Mouse (Mus musculus) spleen, adult 12 weeks (tissue): Measurements from ENCODE around the gene Sp3.
"Not testable (repeated sequence)": the region's sequence is repeated elsewhere in the genome, so short reads cannot be mapped to it uniquely, and the experiment has no call there.

Source experiments
- DNase-seq: peaks from one replicate; pipeline ENCODE4 v3.0.0; 2022; ENCODE audit warnings: low spot score

Sp3 gene

GRCm38 (mm10) chr2:72980337-72981074, at the start of gene Sp3:
TSS of gene Sp3 (minus strand) at chr2:72980446.
- peak; percentile 92 for DNase-seq

GRCm38 (mm10) chr2:73029846-73030245, 49.6 kb upstream of the Sp3 start:
- DNase-seq, result no peak

GRCm38 (mm10) chr2:73028019-73028418, 47.8 kb upstream of the Sp3 start:
- DNase-seq, result no peak

GRCm38 (mm10) chr2:73027126-73027525, 46.9 kb upstream of the Sp3 start:
- DNase-seq, result no peak

- peak; percentile 79 for DNase-seq
Measured at GRCm38 (mm10) chr2:73023803-73024202, 43.6 kb upstream of the Sp3 start.

GRCm38 (mm10) chr2:73021046-73021445, 40.8 kb upstream of the Sp3 start:
- DNase-seq, result peak; percentile 41

- no peak for DNase-seq
Measured at GRCm38 (mm10) chr2:73019371-73020146, 39.3 kb upstream of the Sp3 start.

- not testable (repeated sequence) for DNase-seq
Measured at GRCm38 (mm10) chr2:73014063-73014462, 33.8 kb upstream of the Sp3 start.

- no peak for DNase-seq
Measured at GRCm38 (mm10) chr2:73012636-73013035, 32.4 kb upstream of the Sp3 start.

GRCm38 (mm10) chr2:73007472-73007871, 27.2 kb upstream of the Sp3 start:
- no peak for DNase-seq

- DNase-seq, result no peak
Measured at GRCm38 (mm10) chr2:73005611-73006515, 25.6 kb upstream of the Sp3 start.

GRCm38 (mm10) chr2:73003751-73004717, 23.8 kb upstream of the Sp3 start:
- DNase-seq, result no peak

- DNase-seq, result peak; percentile 67
Measured at GRCm38 (mm10) chr2:73003049-73003448, 22.8 kb upstream of the Sp3 start.

- no peak for DNase-seq
Measured at GRCm38 (mm10) chr2:73002451-73002850, 22.2 kb upstream of the Sp3 start.

GRCm38 (mm10) chr2:73001994-73002393, 21.7 kb upstream of the Sp3 start:
- DNase-seq, result no peak

GRCm38 (mm10) chr2:73000194-73000593, 19.9 kb upstream of the Sp3 start:
- no peak for DNase-seq

GRCm38 (mm10) chr2:72997586-72997985, 17.3 kb upstream of the Sp3 start:
- no peak for DNase-seq

- peak; percentile 68 for DNase-seq
Measured at GRCm38 (mm10) chr2:72996808-72997378, 16.6 kb upstream of the Sp3 start.

- no peak for DNase-seq
Measured at GRCm38 (mm10) chr2:72995346-72996097, 15.3 kb upstream of the Sp3 start.

- no peak for DNase-seq
Measured at GRCm38 (mm10) chr2:72994165-72994564, 13.9 kb upstream of the Sp3 start.
